Mouse (Mus musculus) frontal cortex, postnatal 36 days (tissue): ENCODE results near the gene Fez2.

ENCODE experiments used
- DNase-seq, 2 experiments: peaks; one replicate each; pipeline ENCODE4 v3.0.0; 2022; ENCODE audit warnings: low spot score in 2 of 2

The Fez2 gene

DNA sequence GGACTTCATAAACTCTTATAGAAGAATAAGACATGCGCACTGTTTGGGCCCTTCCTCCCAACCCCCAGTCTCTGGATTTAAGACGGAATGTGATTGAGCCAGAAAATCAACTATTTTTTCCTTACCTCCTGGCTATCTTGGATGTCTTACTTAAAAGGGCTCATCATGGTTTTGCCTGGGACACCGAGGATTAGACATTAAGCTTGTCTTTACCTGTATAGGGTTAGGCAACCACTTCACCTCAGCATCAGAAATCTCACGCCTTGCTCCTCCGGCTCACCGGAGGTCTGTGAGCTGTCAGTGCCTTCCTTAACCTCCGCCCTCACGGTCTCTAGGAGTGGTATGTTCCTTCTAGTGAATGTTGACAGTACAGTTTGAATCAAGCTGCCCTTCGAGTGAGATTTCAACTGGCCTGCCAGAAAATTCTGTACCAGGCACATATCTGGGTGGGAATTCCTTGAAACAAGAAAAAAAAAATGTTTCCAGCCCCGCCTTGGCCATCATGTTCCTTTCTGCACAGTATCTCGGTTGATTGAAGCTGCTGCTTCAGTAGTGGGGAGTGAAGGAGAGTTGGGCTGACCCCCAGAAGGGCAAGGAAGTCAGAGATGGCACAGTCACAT, 96.6 kb downstream of the Fez2 start:
- DNase-seq = no peak
